Mouse (Mus musculus): ENCODE data around the gene Bcap31. TPM values are rescaled to one million over a fixed set of nuclear protein-coding genes. Genes with fewer than 3 reads are reported as not detected.

The Bcap31 gene
- total and polyA plus RNA-seq, 2 experiments, result 69.8 to 168 TPM

DNA sequence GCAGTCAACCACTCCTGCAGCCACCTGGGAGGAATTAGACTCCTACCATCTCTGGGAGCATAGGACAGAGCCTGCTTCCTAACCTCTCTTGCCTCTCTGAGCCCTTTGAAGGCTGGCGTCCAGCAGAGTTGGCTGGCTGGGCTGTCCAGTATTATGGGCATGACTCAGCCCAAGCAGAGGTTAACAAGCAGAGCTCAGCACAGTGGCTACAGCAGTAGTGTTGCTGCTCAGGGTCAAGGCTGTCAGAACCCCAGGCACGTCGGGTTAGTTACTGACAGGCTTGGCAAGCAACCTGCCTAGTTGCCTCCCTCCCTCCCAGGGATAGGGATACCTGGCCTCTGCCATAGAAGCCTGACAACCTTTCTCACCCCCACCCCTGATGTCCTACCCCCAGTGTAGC, 2.3 kb upstream of the Bcap31 start:
- Histone ChIP-seq H3K9ac (ENCODE audit: low read depth, low read length) (peak overlapping the region; percentile 47), H3K27me3 (ENCODE audit: control insufficient read depth, insufficient read depth, low read length) (no peaks in the 10 kb centered on the region), H3K79me2 (ENCODE audit: control insufficient read depth, insufficient read depth, low read length) (no peaks in the 10 kb centered on the region), H3K27ac (replicated peaks; ENCODE audit: insufficient read depth, low read depth, low read length) (peak overlapping the region; percentile 83), H3K36me3 (ENCODE audit: control insufficient read depth, insufficient read depth, low read length) (peaks cover 14% of the 10 kb centered on the region; the same call in 1 of the 2 replicates), H3K4me1 (ENCODE audit: control insufficient read depth, insufficient read depth, low read length) (peaks cover 14% of the 10 kb centered on the region), H3K4me3 (ENCODE audit: insufficient read depth, low read depth, low read length) (peak overlapping the region; percentile 21)
- peak; percentile 83 for DNase-seq (ENCODE audit: extremely low read depth, low read depth, low spot score)
- 0% methylated on average over 3 of the region's 3 CpGs for WGBS
- TF ChIP-seq CTCF (IDR thresholded peaks at IDR 0.05; ENCODE audit: low read depth, low read length), result no peak
- no peak for TF ChIP-seq POLR2A (IDR thresholded peaks at IDR 0.05; ENCODE audit: extremely low read depth, insufficient read depth, low read length)

DNA sequence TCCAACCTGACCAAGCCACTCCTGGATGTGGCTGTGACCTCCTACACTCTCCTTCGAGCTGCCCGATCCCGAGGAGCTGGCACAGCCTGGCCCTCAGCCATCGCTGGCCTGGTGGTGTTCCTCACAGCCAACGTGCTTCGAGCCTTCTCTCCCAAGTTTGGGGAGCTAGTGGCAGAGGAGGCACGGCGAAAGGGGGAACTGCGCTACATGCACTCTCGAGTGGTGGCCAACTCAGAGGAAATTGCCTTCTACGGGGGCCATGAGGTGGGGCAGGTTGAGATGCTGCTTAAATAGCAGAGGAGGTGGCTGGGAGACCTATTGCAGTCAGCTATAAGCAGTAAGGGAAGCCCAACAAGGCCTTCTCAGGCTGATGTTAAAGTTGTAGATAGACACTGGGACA, 1.7 kb upstream of the Bcap31 start:
- peak overlapping the region; percentile 83 for H3K27ac ChIP-seq (replicated peaks; ENCODE audit: insufficient read depth, low read depth, low read length)
- peak; percentile 21 for DNase-seq (ENCODE audit: extremely low read depth, low read depth, low spot score)
- WGBS, result 36% methylated on average over 11 of the region's 11 CpGs
- peak overlapping the region; percentile 67 for H3K9ac ChIP-seq (ENCODE audit: low read depth, low read length)
- peaks cover 11% of the 10 kb centered on the region; the same call in 1 of the 2 replicates for H3K36me3 ChIP-seq (ENCODE audit: control insufficient read depth, insufficient read depth, low read length)
- peaks cover 14% of the 10 kb centered on the region for H3K4me1 ChIP-seq (ENCODE audit: control insufficient read depth, insufficient read depth, low read length)
- no peaks in the 10 kb centered on the region for H3K79me2 ChIP-seq (ENCODE audit: control insufficient read depth, insufficient read depth, low read length)
- TF ChIP-seq CTCF (IDR thresholded peaks at IDR 0.05; ENCODE audit: low read depth, low read length) (no peak), POLR2A (IDR thresholded peaks at IDR 0.05; ENCODE audit: extremely low read depth, insufficient read depth, low read length) (no peak)
- H3K4me3 ChIP-seq (ENCODE audit: insufficient read depth, low read depth, low read length), result peak overlapping the region; percentile 67
- no peaks in the 10 kb centered on the region for H3K27me3 ChIP-seq (ENCODE audit: control insufficient read depth, insufficient read depth, low read length)

DNA sequence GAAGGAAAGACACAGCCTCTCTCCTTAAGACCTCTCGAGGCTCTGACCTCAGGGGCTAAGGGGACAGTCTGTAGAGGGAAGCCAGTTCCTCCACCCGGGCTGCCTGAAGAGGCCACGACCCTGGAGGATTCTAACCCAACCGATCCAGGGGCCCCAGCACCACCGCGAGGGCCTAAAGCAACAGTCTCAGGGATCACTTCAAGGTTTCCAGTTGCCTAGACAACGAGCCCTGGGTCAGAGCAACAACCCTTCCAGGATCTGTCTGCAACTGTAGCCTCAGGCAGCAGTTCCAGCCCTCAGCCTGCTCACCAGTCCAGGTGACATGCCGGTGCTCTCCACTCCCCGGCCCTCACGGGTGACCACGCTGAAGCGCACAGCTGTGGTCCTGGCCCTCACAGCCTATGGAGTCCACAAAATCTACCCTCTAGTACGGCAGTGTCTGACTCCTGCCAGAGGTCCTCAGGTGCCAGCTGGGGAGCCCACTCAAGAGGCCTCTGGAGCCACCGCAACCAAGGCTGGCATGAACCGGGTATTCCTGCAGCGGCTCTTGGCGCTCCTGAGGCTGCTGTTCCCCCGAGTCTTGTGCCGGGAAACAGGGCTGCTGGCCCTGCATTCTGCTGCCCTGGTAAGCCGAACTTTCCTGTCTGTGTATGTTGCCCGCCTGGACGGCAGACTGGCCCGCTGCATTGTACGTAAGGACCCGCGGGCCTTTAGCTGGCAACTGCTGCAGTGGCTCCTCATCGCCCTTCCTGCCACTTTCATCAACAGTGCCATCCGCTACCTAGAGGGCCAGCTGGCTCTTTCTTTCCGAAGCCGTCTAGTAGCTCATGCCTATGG, 952 bp upstream of the Bcap31 start:
- H3K27ac ChIP-seq (replicated peaks; ENCODE audit: insufficient read depth, low read depth, low read length), result peak overlapping the region; percentile 83
- no peaks in the 10 kb centered on the region for H3K27me3 ChIP-seq (ENCODE audit: control insufficient read depth, insufficient read depth, low read length)
- H3K4me1 ChIP-seq (ENCODE audit: control insufficient read depth, insufficient read depth, low read length), result peaks cover 14% of the 10 kb centered on the region
- no peak for TF ChIP-seq CTCF (IDR thresholded peaks at IDR 0.05; ENCODE audit: low read depth, low read length)
- TF ChIP-seq POLR2A (IDR thresholded peaks at IDR 0.05; ENCODE audit: extremely low read depth, insufficient read depth, low read length), result 0 out of 2 replicates have a peak, but pooled peaks have one; percentile 5
- no peak for DNase-seq (ENCODE audit: extremely low read depth, low read depth, low spot score)
- peak overlapping the region; percentile 67 for H3K9ac ChIP-seq (ENCODE audit: low read depth, low read length)
- peak overlapping the region; percentile 67 for H3K4me3 ChIP-seq (ENCODE audit: insufficient read depth, low read depth, low read length)
- H3K79me2 ChIP-seq (ENCODE audit: control insufficient read depth, insufficient read depth, low read length), result no peaks in the 10 kb centered on the region
- peaks cover 10% of the 10 kb centered on the region for H3K36me3 ChIP-seq (ENCODE audit: control insufficient read depth, insufficient read depth, low read length)
- WGBS, result 11% methylated on average over 30 of the region's 30 CpGs

DNA sequence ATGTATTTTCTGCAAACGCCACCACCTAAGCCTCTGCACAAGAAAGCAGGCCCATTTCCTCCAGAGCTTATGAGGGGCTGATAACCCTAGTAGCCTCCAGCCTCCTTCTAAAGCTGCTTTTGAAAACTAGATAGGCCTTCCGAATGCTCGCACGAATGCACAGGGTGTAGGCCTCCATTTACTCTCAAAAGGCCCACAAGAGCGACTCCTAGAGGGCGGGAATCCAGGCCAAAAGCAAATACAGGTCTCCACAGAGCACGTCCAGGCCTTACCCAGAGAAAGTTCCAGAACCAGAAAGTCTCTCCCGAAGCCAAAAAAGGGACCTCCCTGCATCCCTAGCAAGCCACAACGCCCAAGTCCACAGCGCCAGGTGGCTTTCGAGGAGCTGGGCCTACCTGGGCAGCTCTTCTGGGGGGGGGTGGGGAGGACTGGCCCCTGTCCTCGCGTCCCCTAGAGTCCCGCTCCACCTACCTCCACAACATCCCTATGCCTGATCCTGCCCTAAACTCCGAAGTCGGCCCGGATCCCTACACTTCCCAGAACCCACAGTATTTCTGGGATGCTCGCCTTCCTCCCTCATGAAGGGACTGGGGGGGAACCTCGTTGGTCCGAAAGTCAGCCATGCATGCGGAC, 383 bp downstream of the Bcap31 start:
- DNase-seq (ENCODE audit: extremely low read depth, low read depth, low spot score), result peak; percentile 69
- Histone ChIP-seq H3K27me3 (ENCODE audit: control insufficient read depth, insufficient read depth, low read length) (no peaks in the 10 kb centered on the region), H3K36me3 (ENCODE audit: control insufficient read depth, insufficient read depth, low read length) (peaks cover 12% of the 10 kb centered on the region), H3K79me2 (ENCODE audit: control insufficient read depth, insufficient read depth, low read length) (no peaks in the 10 kb centered on the region), H3K4me1 (ENCODE audit: control insufficient read depth, insufficient read depth, low read length) (peaks cover 14% of the 10 kb centered on the region), H3K9ac (ENCODE audit: low read depth, low read length) (peak overlapping the region; percentile 65), H3K4me3 (ENCODE audit: insufficient read depth, low read depth, low read length) (peak overlapping the region; percentile 67), H3K27ac (replicated peaks; ENCODE audit: insufficient read depth, low read depth, low read length) (peak overlapping the region; percentile 69)
- TF ChIP-seq CTCF (IDR thresholded peaks at IDR 0.05; ENCODE audit: low read depth, low read length) (peak; percentile 27; the same call in 1 of the 2 replicates), POLR2A (IDR thresholded peaks at IDR 0.05; ENCODE audit: extremely low read depth, insufficient read depth, low read length) (0 out of 2 replicates have a peak, but pooled peaks have one; percentile 78)
- WGBS, result 1% methylated on average over 20 of the region's 21 CpGs

DNA sequence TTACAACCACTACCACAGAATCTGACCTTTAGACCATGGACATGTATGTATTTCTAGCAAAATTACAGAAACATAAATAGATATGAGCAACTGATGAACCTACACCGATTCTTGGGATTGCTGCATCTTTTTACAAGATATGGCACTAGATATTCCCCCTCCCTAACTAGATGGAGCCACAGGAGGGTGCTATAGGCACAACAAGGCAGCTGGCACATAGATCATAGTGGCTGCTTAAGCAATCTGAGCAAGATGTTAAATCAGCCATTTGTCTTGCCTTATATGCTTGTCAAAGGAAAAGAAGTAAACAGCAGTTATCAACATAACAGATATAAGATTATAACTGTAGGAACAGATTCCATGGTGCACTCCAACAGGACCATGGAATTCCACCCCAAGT, 15.5 kb downstream of the Bcap31 start:
- no peak overlapping the region for H3K4me3 ChIP-seq (ENCODE audit: insufficient read depth, low read depth, low read length)
- no peak for DNase-seq (ENCODE audit: extremely low read depth, low read depth, low spot score)
- H3K9ac ChIP-seq (ENCODE audit: low read depth, low read length), result no peak overlapping the region
- no peak overlapping the region for H3K27ac ChIP-seq (replicated peaks; ENCODE audit: insufficient read depth, low read depth, low read length)
- TF ChIP-seq CTCF (IDR thresholded peaks at IDR 0.05; ENCODE audit: low read depth, low read length) (no peak), POLR2A (IDR thresholded peaks at IDR 0.05; ENCODE audit: extremely low read depth, insufficient read depth, low read length) (no peak)
- H3K79me2 ChIP-seq (ENCODE audit: control insufficient read depth, insufficient read depth, low read length), result no peaks in the 10 kb centered on the region
- peaks cover 8% of the 10 kb centered on the region; the same call in 1 of the 2 replicates for H3K36me3 ChIP-seq (ENCODE audit: control insufficient read depth, insufficient read depth, low read length)
- H3K27me3 ChIP-seq (ENCODE audit: control insufficient read depth, insufficient read depth, low read length), result no peaks in the 10 kb centered on the region
- no peaks in the 10 kb centered on the region for H3K4me1 ChIP-seq (ENCODE audit: control insufficient read depth, insufficient read depth, low read length)
- 74% methylated on average over 1 of the region's 1 CpGs for WGBS
